Mouse (Mus musculus) gastrocnemius, adult 2 months (tissue): ENCODE results near the gene Plcg2. TPM values are rescaled to one million over a fixed set of nuclear protein-coding genes. Genes with fewer than 3 reads are reported as not detected.
A peak's percentile ranks its signal among the peaks of the same experiment; 100 is the strongest.

Source experiments
- DNase-seq: peaks from one replicate; pipeline ENCODE4 v3.0.0; 2022
- H3K27ac ChIP-seq: fragments of 200-600 bp; 2 replicates; pipeline ENCODE4 v1.8.1; 2022; ENCODE audit warnings: mild to moderate bottlenecking
- H3K4me3 ChIP-seq: fragments of 200-600 bp; 2 replicates; pipeline ENCODE4 v1.8.1; 2022; ENCODE audit warnings: mild to moderate bottlenecking, moderate library complexity
- CTCF ChIP-seq: fragments of 200-600 bp; IDR thresholded peaks from 2 replicates; pipeline ENCODE4 v1.8.1; 2022; ENCODE audit warnings: antibody characterized with exemption, mild to moderate bottlenecking, moderate library complexity
- intact Hi-C: fragments of 180-260 bp; cut with DNase I; formaldehyde crosslinking; loops from one replicate; pipeline ENCODE4 v1.15.1; 2025
- long read RNA-seq, 2 experiments: library from polyadenylated mRNA; stranded (forward); transcript quantifications; one replicate each; pipeline ENCODE4 v2.0.0; 2021
- total RNA-seq, 2 experiments: library from RNA; stranded (reverse); gene quantifications; 2 replicates each; pipeline ENCODE4 v1.2.3; 2021

The Plcg2 gene
- total RNA-seq = under 1 TPM; 0.73 to 0.79 TPM
- long read RNA-seq, experiment 1, full-length matches to known transcripts = 2 of 2 reads
- long read RNA-seq, experiment 1, partial matches to known transcripts = 0 of 2 reads
- long read RNA-seq, experiment 1, other reads (novel, unspliced or antisense) = 0 of 2 reads
- long read RNA-seq, experiment 2 = 0 reads

- Histone ChIP-seq H3K4me3 (peak within 1 kb of the TSS; percentile 77), H3K27ac (peak within 1 kb of the TSS; percentile 71)
- no peak for TF ChIP-seq CTCF
- DNase-seq = peak; percentile 50
- intact Hi-C loops = no loop called here
Observed at GRCm38 (mm10) chr8:117498179-117498914, at the start of gene Plcg2. TSS of gene Plcg2 (plus strand) at chr8:117498291.

- H3K27ac ChIP-seq = no peak overlapping the region
- intact Hi-C loops = no loop called here
- no peak for TF ChIP-seq CTCF
- H3K4me3 ChIP-seq = no peak overlapping the region
- no peak for DNase-seq
Observed at GRCm38 (mm10) chr8:117451072-117451471, 47.0 kb upstream of the Plcg2 start.

GRCm38 (mm10) chr8:117453974-117454373, 44.1 kb upstream of the Plcg2 start:
- no peak for TF ChIP-seq CTCF
- no peak overlapping the region for H3K4me3 ChIP-seq
- intact Hi-C loops = no loop called here
- no peak for DNase-seq
- no peak overlapping the region for H3K27ac ChIP-seq

- intact Hi-C loops = no loop called here
- no peak for TF ChIP-seq CTCF
Observed at GRCm38 (mm10) chr8:117454516-117455116, 43.5 kb upstream of the Plcg2 start.

GRCm38 (mm10) chr8:117455701-117456100, 42.4 kb upstream of the Plcg2 start:
- H3K4me3 ChIP-seq = no peak overlapping the region
- intact Hi-C loops = no loop called here
- no peak for DNase-seq
- no peak for TF ChIP-seq CTCF
- no peak overlapping the region for H3K27ac ChIP-seq

More at GRCm38 (mm10) chr8:117454516-117455116, 43.5 kb upstream of the Plcg2 start:
- no peak overlapping the region for H3K4me3 ChIP-seq
- no peak overlapping the region for H3K27ac ChIP-seq
- peak; percentile 42 for DNase-seq

- Histone ChIP-seq H3K4me3 (no peak overlapping the region), H3K27ac (no peak overlapping the region)
- no peak for DNase-seq
- intact Hi-C loops = no loop called here
- TF ChIP-seq CTCF = no peak
Observed at GRCm38 (mm10) chr8:117458440-117458839, 39.7 kb upstream of the Plcg2 start.

- no peak overlapping the region for H3K27ac ChIP-seq
- no peak for DNase-seq
- no peak for TF ChIP-seq CTCF
- H3K4me3 ChIP-seq = no peak overlapping the region
- intact Hi-C loops = no loop called here
Observed at GRCm38 (mm10) chr8:117462701-117463284, 35.3 kb upstream of the Plcg2 start.

GRCm38 (mm10) chr8:117464525-117464924, 33.6 kb upstream of the Plcg2 start:
- intact Hi-C loops = no loop called here
- peak; percentile 55 for TF ChIP-seq CTCF
- no peak overlapping the region for H3K27ac ChIP-seq
- H3K4me3 ChIP-seq = no peak overlapping the region
- DNase-seq = no peak

GRCm38 (mm10) chr8:117465250-117465649, 32.8 kb upstream of the Plcg2 start:
- no peak overlapping the region for H3K27ac ChIP-seq
- DNase-seq = peak; percentile 64

GRCm38 (mm10) chr8:117467466-117467865, 30.6 kb upstream of the Plcg2 start:
- no peak overlapping the region for H3K27ac ChIP-seq
- no peak for DNase-seq
- TF ChIP-seq CTCF = no peak
- intact Hi-C loops = no loop called here
- no peak overlapping the region for H3K4me3 ChIP-seq

More at GRCm38 (mm10) chr8:117465250-117465649, 32.8 kb upstream of the Plcg2 start:
- intact Hi-C loops = loop anchor here (1.0 kb wide), 1 partner anchor 79 kb away; no protein-coding TSS in a partner anchor
- no peak overlapping the region for H3K4me3 ChIP-seq
- TF ChIP-seq CTCF = peak; percentile 74

GRCm38 (mm10) chr8:117469431-117470341, 28.4 kb upstream of the Plcg2 start:
- Histone ChIP-seq H3K27ac (no peak overlapping the region), H3K4me3 (no peak overlapping the region)
- intact Hi-C loops = no loop called here
- TF ChIP-seq CTCF = no peak
- no peak for DNase-seq

- TF ChIP-seq CTCF = no peak
- peak; percentile 55 for DNase-seq
- peak overlapping the region; percentile 28; the same call in 1 of the 2 replicates for H3K4me3 ChIP-seq
- intact Hi-C loops = no loop called here
- no peak overlapping the region for H3K27ac ChIP-seq
Observed at GRCm38 (mm10) chr8:117470342-117470781, 27.7 kb upstream of the Plcg2 start.
